Mouse (Mus musculus): ENCODE measurements around the gene Dcaf1.

DNA sequence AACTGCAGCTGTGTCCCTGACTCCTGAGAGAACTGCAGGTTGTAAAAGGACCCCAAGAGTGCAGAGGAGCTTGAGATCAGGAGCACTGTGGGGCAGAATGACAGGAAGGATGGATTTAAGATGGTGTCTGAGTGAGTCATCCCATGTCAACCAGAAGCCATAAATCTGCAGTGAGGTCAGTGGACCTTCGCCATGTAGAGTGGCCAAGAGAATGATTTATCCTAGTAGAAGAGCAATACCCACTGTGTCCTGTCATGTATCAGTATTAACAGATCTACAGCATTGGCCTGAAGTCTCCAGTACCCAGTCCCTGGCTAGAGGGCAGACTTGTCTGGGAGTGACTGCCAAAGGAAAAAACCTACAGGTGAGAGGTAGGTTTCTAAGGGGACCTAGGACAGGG lies 77.2 kb downstream of the Dcaf1 start:
- TF ChIP-seq ZNF384 (IDR thresholded peaks at IDR 0.05; ENCODE audit: low read depth, low read length): no peak
- no peak for TF ChIP-seq MAFK (IDR thresholded peaks at IDR 0.05; ENCODE audit: insufficient read depth, low read depth, low read length)
- TF ChIP-seq CHD2 (IDR thresholded peaks at IDR 0.05; ENCODE audit: low read depth, low read length): no peak
- no peak for TF ChIP-seq ZC3H11A (IDR thresholded peaks at IDR 0.05; ENCODE audit: borderline replicate concordance, low read depth, low read length)
